Mouse (Mus musculus) hindbrain, embryonic 11.5 days (tissue): ENCODE measurements at regions not wholly inside any gene's neighbourhood (a gene's known extent, or its start where the extent isn't known, plus 50 kb on each side); places are given as distances from the start of the nearest gene placed in this dataset.
"Not testable (repeated sequence)": the region's sequence is repeated elsewhere in the genome, so short reads cannot be mapped to it uniquely, and the experiment has no call there.

Experiments
- ATAC-seq: fragments of 200-750 bp; cut with Nextera tagmentation; 2 replicates; pipeline ENCODE4 v1.8.0; 2017; ENCODE audit warnings: mild to moderate bottlenecking, moderate TSS enrichment, moderate library complexity; ENCODE audit not compliant: low FRiP score
- DNase-seq: peaks from one replicate; pipeline ENCODE4 v3.0.0-alpha.2; 2015; ENCODE audit warnings: low spot score
- H3K27ac ChIP-seq: fragments of 300-500 bp; sonication (generic); 2 replicates; pipeline ENCODE4 v1.5.1; 2014; ENCODE audit warnings: mild to moderate bottlenecking, low read depth, low read length
- H3K27me3 ChIP-seq: fragments of 300-500 bp; sonication (generic); 2 replicates; pipeline ENCODE4 v1.6.1; 2014; ENCODE audit warnings: mild to moderate bottlenecking, low read length, moderate library complexity, mixed read lengths; ENCODE audit not compliant: control insufficient read depth, insufficient read depth
- H3K36me3 ChIP-seq: fragments of 300-500 bp; sonication (generic); 2 replicates; pipeline ENCODE4 v1.6.1; 2014; ENCODE audit warnings: mild to moderate bottlenecking, low read length, moderate library complexity, mixed read lengths; ENCODE audit not compliant: control insufficient read depth, insufficient read depth
- H3K4me1 ChIP-seq: fragments of 300-500 bp; sonication (generic); replicated peaks from 2 replicates; pipeline ENCODE4 v1.6.1; 2014; ENCODE audit warnings: low read length, mixed read lengths; ENCODE audit not compliant: control insufficient read depth, insufficient read depth
- H3K4me2 ChIP-seq: fragments of 300-500 bp; sonication (generic); replicated peaks from 2 replicates; pipeline ENCODE4 v1.6.1; 2014; ENCODE audit warnings: mild to moderate bottlenecking, low read depth, low read length
- H3K4me3 ChIP-seq: fragments of 300-500 bp; sonication (generic); 2 replicates; pipeline ENCODE4 v1.5.1; 2014; ENCODE audit warnings: low read depth, low read length
- H3K9ac ChIP-seq: fragments of 300-500 bp; sonication (generic); 2 replicates; pipeline ENCODE4 v1.6.1; 2014; ENCODE audit warnings: low read depth, low read length
- H3K9me3 ChIP-seq: fragments of 300-500 bp; sonication (generic); 2 replicates; pipeline ENCODE4 v1.6.1; 2016; ENCODE audit warnings: low read length; ENCODE audit not compliant: control insufficient read depth
- WGBS: fragments of 180-500 bp; shearing (Covaris S2); extraction: QIAGEN DNeasy Blood & Tissue Kit; methylation state at CpG from one replicate; pipeline ENCODE4 v1.1.7; 2014; 5-methylcytosine and 5-hydroxymethylcytosine counted together

- DNase-seq, H3K36me3 ChIP-seq, H3K27me3 ChIP-seq, H3K4me1 ChIP-seq, ATAC-seq, H3K9ac ChIP-seq, H3K27ac ChIP-seq, H3K9me3 ChIP-seq, H3K4me2 ChIP-seq, H3K4me3 ChIP-seq: not testable (repeated sequence)
- WGBS, result 69% methylated on average over 2 of the region's 7 CpGs
Observed at GRCm38 (mm10) chr2:166454160-166454888, 259.3 kb downstream of the Prex1 start.

- no peak overlapping the region for H3K4me3 ChIP-seq
- 0 out of 2 replicates have a peak, but pooled peaks cover 4% of the 10 kb centered on the region for H3K4me1 ChIP-seq
- DNase-seq (no peak), ATAC-seq (no peak)
- WGBS, result 45% methylated on average over 7 of the region's 7 CpGs
- no peak overlapping the region for H3K4me2 ChIP-seq
- H3K9ac ChIP-seq, result no peak overlapping the region
- no peaks in the 10 kb centered on the region for H3K27me3 ChIP-seq
- H3K36me3 ChIP-seq, result no peaks in the 10 kb centered on the region
- H3K9me3 ChIP-seq, result no peaks in the 10 kb centered on the region
- H3K27ac ChIP-seq, result no peak overlapping the region
Observed at GRCm38 (mm10) chr2:166450964-166451363, 262.7 kb downstream of the Prex1 start.

GRCm38 (mm10) chr2:166450380-166450779 is 263.3 kb downstream of the Prex1 start:
- H3K4me3 ChIP-seq, result no peak overlapping the region
- no peak for ATAC-seq
- no peaks in the 10 kb centered on the region for H3K27me3 ChIP-seq
- H3K4me2 ChIP-seq, result no peak overlapping the region
- DNase-seq, result no peak
- 0 out of 2 replicates have a peak, but pooled peaks cover 4% of the 10 kb centered on the region for H3K4me1 ChIP-seq
- H3K9me3 ChIP-seq, result no peaks in the 10 kb centered on the region
- 82% methylated on average over 10 of the region's 10 CpGs for WGBS
- H3K27ac ChIP-seq, result no peak overlapping the region
- no peak overlapping the region for H3K9ac ChIP-seq
- no peaks in the 10 kb centered on the region for H3K36me3 ChIP-seq

GRCm38 (mm10) chr2:166448724-166449123 is 264.9 kb downstream of the Prex1 start:
- Histone ChIP-seq H3K36me3 (no peaks in the 10 kb centered on the region), H3K4me1 (0 out of 2 replicates have a peak, but pooled peaks cover 3% of the 10 kb centered on the region), H3K9ac (no peak overlapping the region), H3K9me3 (no peaks in the 10 kb centered on the region), H3K27ac (no peak overlapping the region), H3K27me3 (no peaks in the 10 kb centered on the region), H3K4me2 (no peak overlapping the region), H3K4me3 (no peak overlapping the region)
- ATAC-seq (no peak), DNase-seq (no peak)
- 65% methylated on average over 13 of the region's 13 CpGs for WGBS

- Histone ChIP-seq H3K27me3 (no peaks in the 10 kb centered on the region), H3K27ac (no peak overlapping the region), H3K4me3 (no peak overlapping the region), H3K36me3 (no peaks in the 10 kb centered on the region), H3K9ac (no peak overlapping the region), H3K4me2 (no peak overlapping the region), H3K4me1 (0 out of 2 replicates have a peak, but pooled peaks cover 3% of the 10 kb centered on the region), H3K9me3 (no peaks in the 10 kb centered on the region)
- no peak for DNase-seq
- ATAC-seq, result no peak
- WGBS, result 64% methylated on average over 11 of the region's 11 CpGs
Observed at GRCm38 (mm10) chr2:166448161-166448560, 265.5 kb downstream of the Prex1 start.

- ATAC-seq (no peak), DNase-seq (no peak)
- H3K4me2 ChIP-seq, result no peak overlapping the region
- H3K9me3 ChIP-seq, result no peaks in the 10 kb centered on the region
- H3K4me3 ChIP-seq, result no peak overlapping the region
- no peaks in the 10 kb centered on the region for H3K27me3 ChIP-seq
- H3K27ac ChIP-seq, result 0 out of 2 replicates have a peak overlapping the region, but pooled peaks have one; percentile 24
- no peak overlapping the region for H3K9ac ChIP-seq
- H3K4me1 ChIP-seq, result 0 out of 2 replicates have a peak, but pooled peaks cover 3% of the 10 kb centered on the region
- 86% methylated on average over 3 of the region's 3 CpGs for whole genome bisulfite sequencing
- H3K36me3 ChIP-seq, result no peaks in the 10 kb centered on the region
Observed at GRCm38 (mm10) chr2:166446536-166446935, 267.1 kb downstream of the Prex1 start.

- not testable (repeated sequence) for H3K9ac ChIP-seq, H3K36me3 ChIP-seq, H3K4me2 ChIP-seq, H3K27me3 ChIP-seq, H3K4me3 ChIP-seq, H3K9me3 ChIP-seq, H3K4me1 ChIP-seq, DNase-seq, ATAC-seq
- WGBS, result 60% methylated on average over 7 of the region's 7 CpGs
- peak overlapping the region; percentile 30; the same call in 1 of the 2 replicates for H3K27ac ChIP-seq
Observed at GRCm38 (mm10) chr2:166445824-166446223, 267.8 kb downstream of the Prex1 start.

GRCm38 (mm10) chr2:166442997-166443396 is 270.6 kb downstream of the Prex1 start:
- H3K27ac ChIP-seq, result peak overlapping the region; percentile 64
- ATAC-seq (no peak), DNase-seq (peak; percentile 48)
- no peak overlapping the region for H3K9ac ChIP-seq
- peaks cover 2% of the 10 kb centered on the region; the same call in 1 of the 2 replicates for H3K27me3 ChIP-seq
- H3K9me3 ChIP-seq, result no peaks in the 10 kb centered on the region
- no peaks in the 10 kb centered on the region for H3K4me1 ChIP-seq
- H3K4me2 ChIP-seq, result no peak overlapping the region
- no peak overlapping the region for H3K4me3 ChIP-seq
- 46% methylated on average over 15 of the region's 15 CpGs for WGBS
- no peaks in the 10 kb centered on the region for H3K36me3 ChIP-seq
